ENCODE assay signal across 10 mouse cellular contexts in the genomic region with DNA sequence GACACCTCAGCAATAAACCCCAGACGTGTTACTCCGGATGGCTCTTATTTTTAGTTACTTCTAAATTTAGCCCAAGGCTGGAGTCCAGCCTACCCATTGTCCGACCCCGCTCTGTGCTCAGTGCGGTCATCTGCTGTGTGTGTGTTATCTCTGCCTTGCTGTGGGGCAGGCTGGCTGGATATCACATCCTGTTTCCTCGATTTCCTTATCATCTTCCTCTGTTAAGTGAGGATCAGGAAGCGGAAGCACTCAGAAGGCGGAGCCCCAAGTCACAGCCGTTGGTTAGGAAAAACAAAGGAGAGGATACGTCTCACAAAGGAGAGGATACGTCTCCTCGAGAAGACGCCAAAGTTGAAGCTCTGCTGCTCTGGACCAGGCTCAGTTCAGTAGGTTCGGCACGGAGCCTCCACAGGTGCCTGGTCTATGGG.
DNase-seq lines count a peak whose midpoint lies in the region; ATAC-seq lines count a peak whose summit lies in the region.
"Had no signal": no experiment of that assay in that cellular context is flagged by ENCODE, and none has a peak within 500 bp of the region (broad histone marks: within the 10 kb centered on the region; RNA-seq: fewer than 3 reads in every experiment).

No protein-coding gene starts in this region.

- DNase-seq in 416B (ENCODE audit: low read depth) (peak; percentile 57), R1 (ENCODE audit: low read depth, low spot score) (peak; percentile 28)
- DNase-seq in heart, postnatal 25 days (ENCODE audit: low spot score) = peak; percentile 47
- no peak for DNase-seq in liver, embryonic 11.5 days (ENCODE audit: low spot score)
- no peak for DNase-seq in cerebellum, adult 11-12 months
- no peak for DNase-seq in forebrain, embryonic 11.5 days (ENCODE audit: low spot score)
- DNase-seq in left cerebral cortex, postnatal 25 days (ENCODE audit: low spot score in 2 of 2) = no peak

- intact Hi-C loops in heart, postnatal 25 days (cut with DNase I) = no loop called here
- intact Hi-C loops in left cerebral cortex, postnatal 25 days (cut with DNase I) = no loop called here

- H3K36me3 ChIP-seq in liver, embryonic 11.5 days (ENCODE audit: control insufficient read depth, insufficient read depth, low read length) = no peaks in the 10 kb centered on the region
- H3K36me3 ChIP-seq in forebrain, embryonic 11.5 days (ENCODE audit: control insufficient read depth, insufficient read depth, low read length) = no peaks in the 10 kb centered on the region

- 34% methylated on average over 15 of the region's 15 CpGs for WGBS in liver, embryonic 11.5 days
- 88% methylated on average over 15 of the region's 15 CpGs for WGBS in forebrain, embryonic 11.5 days

- peak overlapping the region; percentile 33 for H3K4me2 ChIP-seq in liver, embryonic 11.5 days
- no peak overlapping the region for H3K4me2 ChIP-seq in forebrain, embryonic 11.5 days (ENCODE audit: low read depth, low read length, severe bottlenecking)
- H3K4me2 ChIP-seq: hindbrain, embryonic 12.5 days; midbrain, embryonic 12.5 days had no signal

- no peaks in the 10 kb centered on the region for H3K9me3 ChIP-seq in liver, embryonic 11.5 days (ENCODE audit: control insufficient read depth, low read length)
- no peaks in the 10 kb centered on the region for H3K9me3 ChIP-seq in forebrain, embryonic 11.5 days (ENCODE audit: control insufficient read depth, low read length)
- H3K9me3 ChIP-seq: hindbrain, embryonic 12.5 days; midbrain, embryonic 12.5 days had no signal

- no peaks in the 10 kb centered on the region for H3K27me3 ChIP-seq in liver, embryonic 11.5 days (replicated peaks; ENCODE audit: control insufficient read depth, insufficient read depth, low read length)
- no peaks in the 10 kb centered on the region for H3K27me3 ChIP-seq in forebrain, embryonic 11.5 days (ENCODE audit: control insufficient read depth, insufficient read depth, low read length)
- H3K27me3 ChIP-seq: hindbrain, embryonic 12.5 days; midbrain, embryonic 12.5 days had no signal

- H3K4me1 ChIP-seq in liver, embryonic 11.5 days (replicated peaks; ENCODE audit: control insufficient read depth, insufficient read depth, low read length) = peaks cover 14% of the 10 kb centered on the region
- no peaks in the 10 kb centered on the region for H3K4me1 ChIP-seq in forebrain, embryonic 11.5 days (replicated peaks; ENCODE audit: control insufficient read depth, insufficient read depth, low read length)
- H3K4me1 ChIP-seq: midbrain, embryonic 12.5 days had no signal

- no peak overlapping the region for H3K9ac ChIP-seq in liver, embryonic 11.5 days (ENCODE audit: low read depth, low read length)
- H3K9ac ChIP-seq in forebrain, embryonic 11.5 days (ENCODE audit: low read length) = no peak overlapping the region
- H3K9ac ChIP-seq: hindbrain, embryonic 12.5 days; midbrain, embryonic 12.5 days had no signal

- H3K4me3 ChIP-seq in liver, embryonic 11.5 days (ENCODE audit: low read depth, low read length) = no peak overlapping the region
- H3K4me3 ChIP-seq in forebrain, embryonic 11.5 days (ENCODE audit: low read depth, low read length) = no peak overlapping the region
- H3K4me3 ChIP-seq: hindbrain, embryonic 12.5 days; midbrain, embryonic 12.5 days had no signal

- no peak overlapping the region for H3K27ac ChIP-seq in liver, embryonic 11.5 days (ENCODE audit: low read depth, low read length)
- H3K27ac ChIP-seq in forebrain, embryonic 11.5 days (ENCODE audit: low read depth, low read length) = no peak overlapping the region
- H3K27ac ChIP-seq: hindbrain, embryonic 12.5 days; midbrain, embryonic 12.5 days had no signal

- ATAC-seq in liver, embryonic 11.5 days (replicated peaks; ENCODE audit: low FRiP score) = peak; percentile 63; the same call in 1 of the 2 replicates
- ATAC-seq in frontal cortex, adult (ENCODE audit: low TSS enrichment) = no peak
- ATAC-seq in forebrain, embryonic 11.5 days (replicated peaks; ENCODE audit: low FRiP score) = no peak; the same call in 1 of the 2 replicates

Comparison
In these comparisons a context has a peak if more than half of its experiments do, and no peak if none do; other contexts are left out.
1. DNase-seq: peak in 416B (single experiment), R1 (single experiment) and heart, postnatal 25 days (single experiment); none in liver, embryonic 11.5 days (single experiment), cerebellum, adult 11-12 months (single experiment), forebrain, embryonic 11.5 days (single experiment) and left cerebral cortex, postnatal 25 days (0 of 2).